Mouse (Mus musculus): ENCODE data around the gene Elmo2.

GRCm38 (mm10) chr2:165263861-165264260 is 62.4 kb downstream of the Elmo2 start:
- no peak for TF ChIP-seq CTCF (conservative IDR thresholded peaks at IDR 0.05; ENCODE audit: insufficient read depth, insufficient read length, low read depth, low read length)
- no peak for TF ChIP-seq POLR2A (IDR thresholded peaks at IDR 0.05; ENCODE audit: low read depth, low read length)
